Mouse (Mus musculus): ENCODE data around the gene Mycl.
A peak's percentile ranks its signal among the peaks of the same experiment; 100 is the strongest.

The Mycl gene

GRCm38 (mm10) chr4:122995404-122996220 lies at the start of gene Mycl:
Gene Mycl (plus strand): TSS chr4:122995652.
- peak; percentile 69 for DNase-seq (ENCODE audit: low spot score)

- no peak for DNase-seq (ENCODE audit: low spot score)
Measured at GRCm38 (mm10) chr4:122947223-122947622, 48.2 kb upstream of the Mycl start.

GRCm38 (mm10) chr4:122949096-122949495 lies 46.4 kb upstream of the Mycl start:
- DNase-seq (ENCODE audit: low spot score): no peak

GRCm38 (mm10) chr4:122954680-122955411 lies 40.6 kb upstream of the Mycl start:
- DNase-seq (ENCODE audit: low spot score): no peak

- DNase-seq (ENCODE audit: low spot score): peak; percentile 80
Measured at GRCm38 (mm10) chr4:122955412-122956136, 39.9 kb upstream of the Mycl start.

GRCm38 (mm10) chr4:122956301-122956700 lies 39.2 kb upstream of the Mycl start:
- no peak for DNase-seq (ENCODE audit: low spot score)

GRCm38 (mm10) chr4:122958491-122959031 lies 36.9 kb upstream of the Mycl start:
- DNase-seq (ENCODE audit: low spot score): no peak

GRCm38 (mm10) chr4:122959816-122960215 lies 35.6 kb upstream of the Mycl start:
- no peak for DNase-seq (ENCODE audit: low spot score)

- no peak for DNase-seq (ENCODE audit: low spot score)
Measured at GRCm38 (mm10) chr4:122960321-122961099, 34.9 kb upstream of the Mycl start.

GRCm38 (mm10) chr4:122961100-122961567 lies 34.3 kb upstream of the Mycl start, which contains the start of gene Mfsd2a:
Gene Mfsd2a (minus strand): TSS chr4:122961188.
- peak; percentile 52 for DNase-seq (ENCODE audit: low spot score)

GRCm38 (mm10) chr4:122961589-122961988 lies 33.9 kb upstream of the Mycl start:
- DNase-seq (ENCODE audit: low spot score): no peak

- no peak for DNase-seq (ENCODE audit: low spot score)
Measured at GRCm38 (mm10) chr4:122962751-122963150, 32.7 kb upstream of the Mycl start.

GRCm38 (mm10) chr4:122968106-122968505 lies 27.3 kb upstream of the Mycl start:
- no peak for DNase-seq (ENCODE audit: low spot score)

GRCm38 (mm10) chr4:122971191-122971590 lies 24.3 kb upstream of the Mycl start:
- DNase-seq (ENCODE audit: low spot score): no peak

GRCm38 (mm10) chr4:122971646-122972045 lies 23.8 kb upstream of the Mycl start:
- no peak for DNase-seq (ENCODE audit: low spot score)

GRCm38 (mm10) chr4:122972056-122972455 lies 23.4 kb upstream of the Mycl start:
- DNase-seq (ENCODE audit: low spot score): no peak

- DNase-seq (ENCODE audit: low spot score): no peak
Measured at GRCm38 (mm10) chr4:122974976-122975520, 20.4 kb upstream of the Mycl start.

- DNase-seq (ENCODE audit: low spot score): no peak
Measured at GRCm38 (mm10) chr4:122976885-122977284, 18.6 kb upstream of the Mycl start.

GRCm38 (mm10) chr4:122978850-122979249 lies 16.6 kb upstream of the Mycl start:
- no peak for DNase-seq (ENCODE audit: low spot score)

GRCm38 (mm10) chr4:122979826-122980225 lies 15.6 kb upstream of the Mycl start:
- no peak for DNase-seq (ENCODE audit: low spot score)

GRCm38 (mm10) chr4:122980684-122981083 lies 14.8 kb upstream of the Mycl start:
- no peak for DNase-seq (ENCODE audit: low spot score)

Measured in ovary, postnatal 14 days (tissue).